Mouse (Mus musculus): Measurements from ENCODE around the gene Phactr3.

GRCm38 (mm10) chr2:178218461-178218860 is 99.7 kb downstream of the Phactr3 start:
- TF ChIP-seq EP300 (IDR thresholded peaks at IDR 0.05; ENCODE audit: insufficient read depth, low read depth, low read length) (no peak), CTCF (IDR thresholded peaks at IDR 0.05) (no peak)

All from heart, adult 2 months (tissue).